Mouse (Mus musculus) c-Kit-positive CD71-positive TER-119-negative erythroid progenitor cells, embryonic 14.5 days (primary cell): ENCODE measurements around the gene Snx1.

Source experiments
- DNase-seq: peaks from one replicate; pipeline ENCODE4 v3.0.0-alpha.2; 2013; ENCODE audit warnings: low read depth

Snx1 gene

GRCm38 (mm10) chr9:66088411-66088810 lies 38.0 kb downstream of the Snx1 start:
- DNase-seq: peak; percentile 46

GRCm38 (mm10) chr9:66087062-66087461 lies 39.3 kb downstream of the Snx1 start:
- no peak for DNase-seq

DNA sequence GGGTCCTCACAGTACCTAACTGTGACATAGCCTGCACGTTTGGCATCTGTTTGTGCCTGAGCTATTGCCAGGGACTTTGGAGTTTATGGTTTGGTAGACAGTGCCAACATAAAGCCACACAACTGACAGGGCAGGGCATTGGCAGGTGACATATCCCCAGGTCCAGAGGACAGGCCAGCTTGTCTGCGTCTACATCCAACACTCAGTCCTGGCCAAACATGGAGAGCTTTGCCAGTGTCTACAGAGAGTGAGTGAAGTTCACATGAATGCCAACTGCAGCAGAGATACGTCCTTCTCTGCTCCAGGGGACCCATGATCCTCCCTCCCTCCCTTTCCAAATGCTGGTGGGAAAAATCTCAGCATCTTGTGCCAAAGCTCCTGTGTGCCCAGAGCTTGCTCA lies 42.2 kb downstream of the Snx1 start:
- DNase-seq: no peak

DNA sequence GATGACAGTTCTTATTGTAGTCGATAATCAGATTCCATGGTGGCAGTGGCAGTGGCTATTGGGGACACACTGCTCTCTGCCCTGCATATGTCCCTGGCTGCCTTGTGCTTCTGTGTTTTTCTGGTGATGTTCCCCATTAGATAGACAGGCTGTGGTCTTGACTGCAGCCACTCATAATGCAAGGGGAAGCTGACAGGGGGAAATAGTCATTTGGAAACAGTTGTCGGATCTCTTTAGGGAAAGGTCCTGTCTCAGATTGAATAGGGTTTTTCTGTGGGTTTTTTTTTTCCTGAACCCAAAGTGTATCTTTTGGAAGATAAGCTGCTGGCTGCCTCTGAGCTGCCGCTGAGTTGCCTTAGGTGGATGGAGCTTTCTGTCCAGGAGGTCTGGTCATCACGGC lies 44.4 kb downstream of the Snx1 start:
- DNase-seq: no peak

- no peak for DNase-seq
Measured at GRCm38 (mm10) chr9:66080804-66081459, 45.5 kb downstream of the Snx1 start.

GRCm38 (mm10) chr9:66078493-66078892 lies 47.9 kb downstream of the Snx1 start:
- DNase-seq: no peak

- DNase-seq: no peak
Measured at GRCm38 (mm10) chr9:66078072-66078471, 48.3 kb downstream of the Snx1 start.

DNA sequence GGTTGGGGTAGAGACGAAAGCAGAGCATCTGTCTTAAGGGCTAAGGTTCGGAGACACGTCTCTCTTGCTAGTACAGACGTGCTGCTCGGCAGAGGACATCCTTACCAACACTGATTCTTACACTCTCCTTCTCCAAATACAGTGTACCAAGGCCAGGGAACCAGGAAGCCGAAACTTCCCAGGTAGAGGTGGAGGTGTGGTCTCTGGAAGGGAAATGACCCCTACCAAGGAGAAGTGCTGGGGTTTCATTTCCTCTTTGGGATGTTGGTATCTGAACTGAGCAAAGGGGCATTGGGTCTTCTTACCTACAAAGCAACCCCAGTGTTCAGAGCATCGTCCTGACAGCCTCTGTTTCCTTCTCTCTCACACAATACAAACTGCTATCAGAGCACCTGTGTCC lies 53.6 kb downstream of the Snx1 start:
- no peak for DNase-seq

GRCm38 (mm10) chr9:66070151-66070550 lies 56.2 kb downstream of the Snx1 start:
- DNase-seq: no peak

GRCm38 (mm10) chr9:66069583-66069982 lies 56.8 kb downstream of the Snx1 start, which contains the start of gene Snx22:
Gene Snx22 (minus strand): TSS chr9:66069719.
- peak; percentile 95 for DNase-seq

DNA sequence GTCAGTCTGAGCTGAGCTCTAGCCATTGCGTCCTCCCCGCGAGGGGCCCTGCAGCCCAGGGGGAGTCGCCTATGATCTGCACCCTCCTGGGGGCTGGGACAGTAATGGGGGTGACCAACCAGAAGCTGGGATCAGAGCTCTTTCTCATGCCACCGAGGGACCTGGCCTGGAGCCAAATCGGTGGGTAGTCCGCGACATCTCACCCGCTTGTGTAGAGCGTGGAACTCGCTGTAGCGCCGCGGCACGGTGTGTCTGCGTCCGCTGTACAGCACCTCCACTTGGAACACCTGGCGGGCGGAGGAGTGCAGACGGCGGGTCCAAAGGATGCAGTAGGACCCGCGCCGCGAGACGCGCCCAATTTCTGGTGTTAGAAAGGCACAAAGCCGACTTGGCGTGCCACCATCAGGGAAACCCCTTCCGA lies 57.4 kb downstream of the Snx1 start:
- peak; percentile 15 for DNase-seq

DNA sequence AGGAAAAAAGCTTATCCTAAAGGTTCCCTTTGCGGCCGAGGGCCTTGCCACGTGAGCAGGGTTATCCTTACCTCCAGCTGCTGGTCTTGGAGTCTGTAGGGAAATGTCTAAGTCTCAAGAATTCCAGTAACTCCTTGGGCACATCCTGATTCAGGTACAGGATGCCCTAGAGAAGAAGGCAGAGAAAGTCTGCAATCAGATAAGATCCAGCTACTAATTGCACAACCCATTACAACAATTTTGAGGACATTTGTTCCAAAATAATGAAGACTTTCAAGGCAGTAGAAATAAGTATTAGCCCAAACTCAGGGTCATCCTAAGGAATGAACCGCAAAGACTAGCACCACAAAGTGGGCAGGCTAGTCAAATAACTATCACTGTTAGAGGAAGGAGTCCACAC lies 58.3 kb downstream of the Snx1 start:
- DNase-seq: no peak

- peak; percentile 44 for DNase-seq
Measured at GRCm38 (mm10) chr9:66067542-66067941, 58.8 kb downstream of the Snx1 start.

DNA sequence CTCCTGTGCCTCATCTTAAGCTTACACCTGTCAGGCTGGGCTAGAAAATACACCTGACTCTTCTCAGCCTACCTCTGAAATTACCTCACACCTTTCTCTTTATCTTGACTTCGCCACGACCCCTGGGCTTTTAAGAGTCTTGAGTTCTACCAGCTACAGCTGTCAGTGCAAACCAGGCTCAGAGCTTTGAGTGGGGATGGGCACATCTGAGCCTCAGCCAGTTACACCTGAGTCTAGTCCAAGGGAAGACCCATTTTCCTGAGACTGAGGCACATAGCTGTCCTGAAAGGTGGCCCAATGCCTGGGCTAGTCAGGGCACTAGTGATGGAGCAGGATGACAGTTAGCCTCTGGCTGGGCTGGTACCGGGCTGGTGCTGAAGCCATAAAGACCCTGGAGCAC lies 59.6 kb downstream of the Snx1 start:
- no peak for DNase-seq

DNA sequence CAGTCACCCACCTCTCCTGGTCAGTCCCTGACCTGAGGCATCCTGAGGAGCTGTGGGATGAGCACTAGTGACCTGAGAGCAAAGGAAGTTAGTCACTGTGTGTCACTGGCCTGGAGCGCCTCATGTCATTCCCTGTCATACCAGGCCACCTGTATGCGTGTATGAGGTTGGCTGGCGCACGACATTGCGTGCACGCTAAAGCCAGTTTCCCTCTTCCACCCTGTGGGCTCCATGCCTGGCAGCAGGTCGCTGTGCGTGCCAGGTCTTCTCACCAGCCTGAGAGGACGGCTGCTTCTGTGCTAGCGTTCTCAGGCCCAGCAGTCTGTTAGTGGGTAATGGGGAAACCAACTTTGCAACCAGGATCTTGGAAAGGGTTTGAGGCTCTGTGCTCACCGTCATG lies 62.1 kb downstream of the Snx1 start:
- no peak for DNase-seq

DNA sequence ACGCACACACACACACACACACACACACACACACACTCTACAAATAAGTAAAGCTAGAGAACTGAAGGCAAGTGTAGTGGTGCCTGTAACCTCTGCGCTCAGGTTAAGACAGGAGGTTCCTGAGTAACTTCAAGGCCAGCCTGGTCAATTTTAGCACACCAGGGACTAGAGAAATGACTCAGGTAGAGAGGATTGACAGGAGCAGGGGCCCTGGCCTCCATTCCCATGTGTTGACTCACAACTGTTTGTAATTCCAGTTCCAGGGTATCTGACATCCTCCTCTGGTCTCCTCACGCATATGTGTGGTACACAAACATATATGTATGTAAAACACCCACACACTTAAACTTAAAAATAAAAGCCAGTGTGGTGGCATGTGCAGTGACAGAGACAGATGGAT lies 62.9 kb downstream of the Snx1 start:
- no peak for DNase-seq

DNA sequence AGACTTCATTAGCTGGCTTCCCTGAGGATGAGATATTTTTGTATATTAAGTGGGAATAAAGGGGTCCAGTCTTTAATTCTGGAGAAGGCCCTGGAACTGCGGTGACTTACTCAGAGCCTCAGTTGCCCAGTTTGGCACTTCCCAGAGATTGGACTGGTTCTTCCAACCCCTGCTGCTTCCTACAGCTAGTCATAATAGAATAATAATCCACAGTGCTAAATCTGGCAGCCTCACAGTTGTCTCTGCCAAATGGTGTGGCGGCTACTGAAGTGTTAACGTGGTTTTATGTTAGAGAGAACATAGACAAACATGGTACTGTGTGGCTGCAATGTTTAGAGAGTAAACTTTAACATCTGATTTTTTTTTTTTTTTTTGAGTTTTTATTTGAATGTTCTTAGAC lies 64.7 kb downstream of the Snx1 start:
- no peak for DNase-seq

GRCm38 (mm10) chr9:66060986-66061385 lies 65.4 kb downstream of the Snx1 start:
- peak; percentile 21 for DNase-seq

GRCm38 (mm10) chr9:66060308-66060647 lies 66.1 kb downstream of the Snx1 start:
- DNase-seq: no peak

GRCm38 (mm10) chr9:66059583-66060307 lies 66.6 kb downstream of the Snx1 start, which contains the start of gene Ppib:
Gene Ppib (plus strand): TSS chr9:66060222.
- peak; percentile 93 for DNase-seq

DNA sequence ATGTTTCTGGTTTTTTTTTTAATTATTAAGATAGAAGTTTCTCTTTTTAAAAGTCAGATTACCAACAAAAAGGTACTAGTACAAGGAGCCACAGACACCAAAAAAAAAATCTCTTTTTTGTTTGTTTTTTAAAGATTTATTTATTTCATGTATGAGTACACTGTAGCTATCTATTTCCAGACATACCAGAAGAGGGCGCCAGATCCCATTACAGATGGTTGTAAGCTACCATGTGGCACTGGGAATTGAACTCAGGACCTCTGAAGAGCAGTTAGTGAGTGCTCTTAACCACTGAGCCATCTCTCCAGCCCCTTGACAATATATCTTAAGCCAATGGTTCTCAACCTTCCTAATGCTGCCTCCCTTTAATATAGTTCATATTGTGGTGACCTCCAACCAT lies 72.8 kb downstream of the Snx1 start:
- no peak for DNase-seq

GRCm38 (mm10) chr9:66052731-66053130 lies 73.7 kb downstream of the Snx1 start:
- DNase-seq: no peak

- DNase-seq: no peak
Measured at GRCm38 (mm10) chr9:66051493-66051892, 74.9 kb downstream of the Snx1 start.
